Mouse (Mus musculus): ENCODE results near the gene Saa3. TPM values are rescaled to one million over a fixed set of nuclear protein-coding genes. Genes with fewer than 3 reads are reported as not detected.

Gene Saa3
- 0.54 and 0.79 TPM in 2 replicates for total RNA-seq (2012; rRNA removed)

DNA sequence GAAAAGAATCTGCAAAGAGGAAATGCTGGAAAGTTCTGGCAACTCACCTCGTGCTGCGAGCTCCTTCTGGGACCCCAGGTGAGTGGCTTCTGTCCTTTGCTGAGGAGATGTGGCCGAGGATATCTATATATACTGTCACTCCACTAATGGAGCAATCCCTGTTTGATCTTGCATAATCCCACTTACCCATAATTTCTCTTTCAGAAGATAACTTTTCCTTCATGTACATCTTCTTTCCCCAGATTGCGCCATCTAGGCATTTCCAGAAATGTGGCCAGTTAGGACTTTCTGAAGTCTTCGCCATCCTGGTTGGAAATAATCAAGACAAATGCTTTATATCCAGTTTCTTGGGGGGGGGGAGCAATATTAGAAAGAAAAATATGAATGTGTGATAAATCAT lies at the start of gene Saa3:
Gene Saa3 (minus strand): TSS at position 101 of the 400 bp plus-strand sequence.
- no peak within 1 kb of the TSS for H3K9ac ChIP-seq (ENCODE audit: insufficient read depth, low read depth, low read length, poor library complexity, severe bottlenecking)
- in situ Hi-C loops (cut with MboI; ENCODE audit: low sequenced_read_pairs in 2 of 2, unreplicated experiment in 2 of 2), result no loop called here
- TF ChIP-seq CHD2 (IDR thresholded peaks at IDR 0.05; ENCODE audit: low read depth, low read length) (no peak), MAFK (IDR thresholded peaks at IDR 0.05; ENCODE audit: insufficient read depth, low read depth, low read length) (no peak), ZNF384 (IDR thresholded peaks at IDR 0.05; ENCODE audit: low read depth, low read length) (no peak)
- H3K36me3 ChIP-seq (ENCODE audit: control insufficient read depth, insufficient read depth, low read length, poor library complexity, severe bottlenecking), result no peaks in the 10 kb centered on the region
- DNase-seq (ENCODE audit: low read depth, low spot score), result no peak
- H3K4me1 ChIP-seq (ENCODE audit: control insufficient read depth in 2 of 2, insufficient read depth in 2 of 2, low read length in 2 of 2, poor library complexity in 1 of 2), result no peaks in the 10 kb centered on the region
- H3K27ac ChIP-seq (ENCODE audit: insufficient read depth, low read depth, low read length, poor library complexity, severe bottlenecking), result no peak within 1 kb of the TSS
- no peak within 1 kb of the TSS for H3K4me3 ChIP-seq (ENCODE audit: insufficient read depth in 1 of 2, low read depth in 1 of 2, low read length in 2 of 2, poor library complexity in 1 of 2, severe bottlenecking in 1 of 2)
- H3K9me3 ChIP-seq (ENCODE audit: control insufficient read depth, insufficient read depth, low read depth, low read length), result no peaks in the 10 kb centered on the region

DNA sequence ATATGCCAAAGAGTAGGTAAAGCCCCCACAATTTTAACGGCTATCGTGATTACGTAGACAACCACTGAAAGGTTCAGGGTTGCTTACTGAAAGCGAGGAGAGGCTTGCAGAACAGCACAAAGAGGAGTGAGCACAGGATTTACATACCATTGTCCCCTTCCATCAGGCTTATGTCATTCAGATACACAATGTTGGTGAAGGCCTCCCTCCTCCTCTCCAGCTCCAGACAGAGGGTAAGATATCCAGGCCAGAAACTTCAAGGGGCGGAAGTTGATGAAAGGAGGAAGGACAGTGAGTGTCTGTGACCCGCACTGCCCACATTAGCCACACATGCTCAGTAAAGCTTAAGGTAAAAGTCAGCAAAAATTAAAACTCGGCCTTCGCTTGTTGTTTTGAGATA lies 49.2 kb upstream of the Saa3 start:
- in situ Hi-C loops (cut with MboI; ENCODE audit: low sequenced_read_pairs in 2 of 2, unreplicated experiment in 2 of 2), result no loop called here

DNA sequence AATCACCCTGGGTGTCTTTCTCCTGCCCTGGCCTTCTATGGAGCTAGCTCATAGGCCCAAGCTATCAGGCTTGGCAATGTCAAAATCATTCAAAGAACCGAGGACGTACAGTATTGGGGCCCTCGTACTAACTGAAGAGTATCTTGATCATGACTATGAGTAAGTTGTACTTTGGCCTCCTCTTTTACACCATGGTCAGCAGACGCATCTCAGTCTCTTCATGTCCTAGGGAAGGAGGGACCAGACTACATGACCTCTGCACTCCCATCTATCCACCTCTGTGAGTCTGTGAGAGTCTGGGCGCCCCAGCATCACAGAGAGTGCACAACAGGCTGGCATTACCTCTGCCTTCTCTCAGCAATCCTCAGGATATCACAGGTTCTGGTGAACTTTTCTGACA lies 47.1 kb upstream of the Saa3 start:
- TF ChIP-seq HCFC1 (IDR thresholded peaks at IDR 0.05; ENCODE audit: borderline replicate concordance, insufficient read depth, low read length), result no peak
- TF ChIP-seq ZC3H11A (IDR thresholded peaks at IDR 0.05; ENCODE audit: borderline replicate concordance, low read depth, low read length), result no peak
- no peak for TF ChIP-seq CHD2 (IDR thresholded peaks at IDR 0.05; ENCODE audit: low read depth, low read length)
- TF ChIP-seq ZNF384 (IDR thresholded peaks at IDR 0.05; ENCODE audit: low read depth, low read length), result no peak
- TF ChIP-seq MAFK (IDR thresholded peaks at IDR 0.05; ENCODE audit: insufficient read depth, low read depth, low read length), result no peak
- H3K9me3 ChIP-seq (ENCODE audit: control insufficient read depth, insufficient read depth, low read depth, low read length), result no peaks in the 10 kb centered on the region
- no peak overlapping the region for H3K4me3 ChIP-seq (ENCODE audit: insufficient read depth in 1 of 2, low read depth in 1 of 2, low read length in 2 of 2, poor library complexity in 1 of 2, severe bottlenecking in 1 of 2)
- no peak overlapping the region for H3K9ac ChIP-seq (ENCODE audit: insufficient read depth, low read depth, low read length, poor library complexity, severe bottlenecking)
- no peak for DNase-seq (ENCODE audit: low read depth, low spot score)
- in situ Hi-C loops (cut with MboI; ENCODE audit: low sequenced_read_pairs in 2 of 2, unreplicated experiment in 2 of 2), result no loop called here
- peaks cover 11% of the 10 kb centered on the region for H3K36me3 ChIP-seq (ENCODE audit: control insufficient read depth, insufficient read depth, low read length, poor library complexity, severe bottlenecking)
- no peak overlapping the region for H3K27ac ChIP-seq (ENCODE audit: insufficient read depth, low read depth, low read length, poor library complexity, severe bottlenecking)
- peaks cover 0 to 5% of the 10 kb centered on the region in 2 experiments; a peak in 1 of 4 replicates for H3K4me1 ChIP-seq (ENCODE audit: control insufficient read depth in 2 of 2, insufficient read depth in 2 of 2, low read length in 2 of 2, poor library complexity in 1 of 2)

More for the DNA sequence above, 49.2 kb upstream of the Saa3 start:
- Histone ChIP-seq H3K27ac (ENCODE audit: insufficient read depth, low read depth, low read length, poor library complexity, severe bottlenecking) (no peak overlapping the region), H3K9me3 (ENCODE audit: control insufficient read depth, insufficient read depth, low read depth, low read length) (no peaks in the 10 kb centered on the region), H3K9ac (ENCODE audit: insufficient read depth, low read depth, low read length, poor library complexity, severe bottlenecking) (no peak overlapping the region), H3K4me1 (ENCODE audit: control insufficient read depth in 2 of 2, insufficient read depth in 2 of 2, low read length in 2 of 2, poor library complexity in 1 of 2) (peaks cover 0 to 6% of the 10 kb centered on the region in 2 experiments; a peak in 2 of 4 replicates), H3K4me3 (ENCODE audit: insufficient read depth in 1 of 2, low read depth in 1 of 2, low read length in 2 of 2, poor library complexity in 1 of 2, severe bottlenecking in 1 of 2) (no peak overlapping the region), H3K36me3 (ENCODE audit: control insufficient read depth, insufficient read depth, low read length, poor library complexity, severe bottlenecking) (peaks cover 16% of the 10 kb centered on the region)
- DNase-seq (ENCODE audit: low read depth, low spot score), result no peak
- TF ChIP-seq MAFK (IDR thresholded peaks at IDR 0.05; ENCODE audit: insufficient read depth, low read depth, low read length) (no peak), ZC3H11A (IDR thresholded peaks at IDR 0.05; ENCODE audit: borderline replicate concordance, low read depth, low read length) (no peak), HCFC1 (IDR thresholded peaks at IDR 0.05; ENCODE audit: borderline replicate concordance, insufficient read depth, low read length) (no peak), ZNF384 (IDR thresholded peaks at IDR 0.05; ENCODE audit: low read depth, low read length) (no peak), CHD2 (IDR thresholded peaks at IDR 0.05; ENCODE audit: low read depth, low read length) (no peak)

DNA sequence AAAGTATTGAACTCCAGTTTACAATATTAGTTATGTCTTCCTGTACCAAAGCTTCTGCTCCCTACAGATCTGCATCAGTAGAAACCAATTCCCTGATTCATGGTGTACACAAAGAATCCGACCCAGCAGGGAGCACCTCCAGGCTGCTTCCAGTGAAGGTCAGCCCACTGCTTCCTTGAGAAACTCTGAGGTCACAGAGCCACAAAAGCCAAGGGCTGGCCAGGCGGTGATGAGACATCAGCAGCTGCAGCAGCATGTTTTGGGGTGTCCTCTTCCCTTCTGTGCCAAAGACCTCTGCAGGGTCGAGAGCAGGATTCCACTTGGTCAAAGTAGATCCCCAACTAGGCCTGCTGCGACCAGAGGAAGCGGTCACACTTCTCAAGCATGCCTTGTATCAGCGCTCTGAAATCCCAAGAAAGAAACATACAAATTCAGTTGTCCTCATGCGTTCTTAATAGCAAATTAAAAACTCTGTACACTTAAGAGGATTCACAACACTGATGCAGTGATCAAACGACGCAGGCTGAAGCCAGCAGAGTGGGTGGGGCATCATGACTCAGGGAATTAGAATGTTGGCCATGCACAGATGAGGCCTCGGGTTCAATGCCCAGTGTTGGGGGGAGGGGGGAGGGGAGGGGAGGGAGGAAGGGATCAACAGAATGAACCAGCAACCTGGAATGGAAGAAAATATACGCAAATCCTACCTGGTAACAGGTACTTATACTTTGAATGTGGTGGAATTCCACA lies 45.7 kb upstream of the Saa3 start:
- Histone ChIP-seq H3K36me3 (ENCODE audit: control insufficient read depth, insufficient read depth, low read length, poor library complexity, severe bottlenecking) (peaks cover 10% of the 10 kb centered on the region), H3K4me1 (ENCODE audit: control insufficient read depth in 2 of 2, insufficient read depth in 2 of 2, low read length in 2 of 2, poor library complexity in 1 of 2) (peaks cover 0 to 8% of the 10 kb centered on the region in 2 experiments; a peak in 1 of 4 replicates), H3K27ac (ENCODE audit: insufficient read depth, low read depth, low read length, poor library complexity, severe bottlenecking) (peak overlapping the region; percentile 34; the same call in 1 of the 2 replicates), H3K9ac (ENCODE audit: insufficient read depth, low read depth, low read length, poor library complexity, severe bottlenecking) (0 out of 2 replicates have a peak overlapping the region, but pooled peaks have one; percentile 14), H3K4me3 (ENCODE audit: insufficient read depth in 1 of 2, low read depth in 1 of 2, low read length in 2 of 2, poor library complexity in 1 of 2, severe bottlenecking in 1 of 2) (no peak overlapping the region), H3K9me3 (ENCODE audit: control insufficient read depth, insufficient read depth, low read depth, low read length) (no peaks in the 10 kb centered on the region)
- DNase-seq (ENCODE audit: low read depth, low spot score), result no peak
- TF ChIP-seq CHD2 (IDR thresholded peaks at IDR 0.05; ENCODE audit: low read depth, low read length) (no peak), MAFK (IDR thresholded peaks at IDR 0.05; ENCODE audit: insufficient read depth, low read depth, low read length) (peak; percentile 45; the same call in 1 of the 2 replicates), ZC3H11A (IDR thresholded peaks at IDR 0.05; ENCODE audit: borderline replicate concordance, low read depth, low read length) (no peak), ZNF384 (IDR thresholded peaks at IDR 0.05; ENCODE audit: low read depth, low read length) (no peak), HCFC1 (IDR thresholded peaks at IDR 0.05; ENCODE audit: borderline replicate concordance, insufficient read depth, low read length) (no peak)
- in situ Hi-C loops (cut with MboI; ENCODE audit: low sequenced_read_pairs in 2 of 2, unreplicated experiment in 2 of 2), result no loop called here

Measured in ES-E14 (cell line).